Mouse (Mus musculus) layer of hippocampus, adult 9-10 months (tissue): ENCODE measurements around the gene Rpl36.
"Not testable (repeated sequence)": the region's sequence is repeated elsewhere in the genome, so short reads cannot be mapped to it uniquely, and the experiment has no call there.

Experiments
- DNase-seq: peaks from one replicate; pipeline ENCODE4 v3.0.0; 2022; ENCODE audit warnings: low spot score

Rpl36 gene

GRCm38 (mm10) chr17:56609452-56610171 is 3.6 kb upstream of the Rpl36 start, which contains the start of gene 2410015M20Rik:
2410015M20Rik (minus strand) TSS chr17:56609771.
- peak; percentile 99 for DNase-seq

GRCm38 (mm10) chr17:56611323-56611722 is 1.9 kb upstream of the Rpl36 start:
- no peak for DNase-seq

GRCm38 (mm10) chr17:56611861-56612564 is 1.2 kb upstream of the Rpl36 start:
- no peak for DNase-seq

- not testable (repeated sequence) for DNase-seq
Measured at GRCm38 (mm10) chr17:56612565-56612939, 664 bp upstream of the Rpl36 start.

- not testable (repeated sequence) for DNase-seq
Measured at GRCm38 (mm10) chr17:56613893-56614292, 677 bp downstream of the Rpl36 start.

- no peak for DNase-seq
Measured at GRCm38 (mm10) chr17:56614391-56615135, 1.3 kb downstream of the Rpl36 start.

- DNase-seq: no peak
Measured at GRCm38 (mm10) chr17:56615136-56615784, 2.0 kb downstream of the Rpl36 start.

- no peak for DNase-seq
Measured at GRCm38 (mm10) chr17:56615792-56616191, 2.6 kb downstream of the Rpl36 start.

GRCm38 (mm10) chr17:56616725-56617124 is 3.5 kb downstream of the Rpl36 start:
- DNase-seq: no peak

- no peak for DNase-seq
Measured at GRCm38 (mm10) chr17:56617628-56618027, 4.4 kb downstream of the Rpl36 start.

GRCm38 (mm10) chr17:56625495-56625894 is 12.3 kb downstream of the Rpl36 start:
- no peak for DNase-seq

GRCm38 (mm10) chr17:56626260-56626659 is 13.0 kb downstream of the Rpl36 start:
- no peak for DNase-seq

- peak; percentile 93 for DNase-seq
Measured at GRCm38 (mm10) chr17:56626754-56627470, 13.7 kb downstream of the Rpl36 start, which contains the start of gene Lonp1. Lonp1 (minus strand) TSS chr17:56626887.

GRCm38 (mm10) chr17:56627530-56628277 is 14.5 kb downstream of the Rpl36 start, which contains the start of gene Catsperd:
Catsperd (plus strand) TSS chr17:56628143.
- DNase-seq: no peak

GRCm38 (mm10) chr17:56629800-56630781 is 16.9 kb downstream of the Rpl36 start:
- DNase-seq: not testable (repeated sequence)

- DNase-seq: no peak
Measured at GRCm38 (mm10) chr17:56631807-56632206, 18.6 kb downstream of the Rpl36 start.

GRCm38 (mm10) chr17:56634023-56634422 is 20.8 kb downstream of the Rpl36 start:
- no peak for DNase-seq

- DNase-seq: no peak
Measured at GRCm38 (mm10) chr17:56643237-56643636, 30.0 kb downstream of the Rpl36 start.

GRCm38 (mm10) chr17:56647546-56647945 is 34.3 kb downstream of the Rpl36 start:
- no peak for DNase-seq
